8 mouse cellular contexts compared by ENCODE assay signal in genomic region chr1:82316111-82316745, GRCm38 (mm10). TPM values are rescaled to one million over a fixed set of nuclear protein-coding genes. Genes with fewer than 3 reads are reported as not detected.
A peak's percentile ranks its signal among the peaks of the same experiment; 100 is the strongest.
DNase-seq lines count a peak whose midpoint lies in the region; ATAC-seq lines count a peak whose summit lies in the region.

Rhbdd1 (plus strand) TSS chr1:82316452.

- no peaks in the 10 kb centered on the region for H3K36me3 ChIP-seq in hindbrain, embryonic 11.5 days (ENCODE audit: control insufficient read depth, insufficient read depth, low read length)

- peak within 1 kb of the TSS; percentile 85 for H3K4me3 ChIP-seq in hindbrain, embryonic 11.5 days (ENCODE audit: low read depth, low read length)

- H3K9me3 ChIP-seq in hindbrain, embryonic 11.5 days (ENCODE audit: control insufficient read depth, low read length) = no peaks in the 10 kb centered on the region

- H3K9ac ChIP-seq in hindbrain, embryonic 11.5 days (ENCODE audit: low read depth, low read length) = peak within 1 kb of the TSS; percentile 95

- ATAC-seq in hindbrain, embryonic 11.5 days (ENCODE audit: low FRiP score) = peak; percentile 96

- H3K4me2 ChIP-seq in hindbrain, embryonic 11.5 days (replicated peaks; ENCODE audit: low read depth, low read length) = peak within 1 kb of the TSS; percentile 66

- 5% methylated on average over 42 of the region's 47 CpGs for WGBS in hindbrain, embryonic 11.5 days

- no peaks in the 10 kb centered on the region for H3K27me3 ChIP-seq in hindbrain, embryonic 11.5 days (ENCODE audit: control insufficient read depth, insufficient read depth, low read length)

- no peaks in the 10 kb centered on the region; the same call in 1 of the 2 replicates for H3K4me1 ChIP-seq in hindbrain, embryonic 11.5 days (replicated peaks; ENCODE audit: control insufficient read depth, insufficient read depth, low read length)

- peak; percentile 92 for DNase-seq in Muller cell, postnatal 12 days (ENCODE audit: inconsistent ontology term)
- peak; percentile 98 for DNase-seq in cerebellum, adult 9-11 months
- DNase-seq in frontal cortex, adult 2 months (ENCODE audit: extremely low spot score in 1 of 2, low spot score in 1 of 2) = peak; percentile 95 to 99
- DNase-seq in hindbrain, embryonic 11.5 days (ENCODE audit: low spot score) = peak; percentile 99
- DNase-seq in layer of hippocampus, postnatal 10 days (ENCODE audit: low spot score in 2 of 2) = peak; percentile 97 to 98
- peak; percentile 98 for DNase-seq in lung, postnatal 10 days
- peak; percentile 96 for DNase-seq in ovary, postnatal 36 days (ENCODE audit: low spot score)
- peak; percentile 96 for DNase-seq in thymus, postnatal 25 days

- H3K27ac ChIP-seq in hindbrain, embryonic 11.5 days (ENCODE audit: low read depth, low read length) = peak within 1 kb of the TSS; percentile 96

RNA-seq across cellular contexts. Expression of gene Rhbdd1, which starts in this region (rescaled TPM):
- 6.1 and 7.0 TPM in 2 replicates for polyA plus RNA-seq in frontal cortex, adult 2 months (2012; rRNA removed)
- 7.1 and 7.3 TPM in 2 replicates for polyA plus RNA-seq in hindbrain, embryonic 11.5 days (2014; fragmentation: Nextera tagmentation; extraction: Ambion mirVana)
- total RNA-seq in layer of hippocampus, postnatal 10 days (2021) = 1 to 10 TPM; 5.8 to 5.9 TPM

Comparison
In these comparisons a context has a peak if more than half of its experiments do, and no peak if none do; other contexts are left out.
1. Peak in every context shown above with its lines: DNase-seq, ATAC-seq, H3K4me3 ChIP-seq and H3K27ac ChIP-seq.